18 mouse cellular contexts compared by ENCODE assay signal in genomic region chr3:12216035-12216434, GRCm38 (mm10).
"Had no signal": no experiment of that assay in that cellular context is flagged by ENCODE, and none has a peak within 500 bp of the region (broad histone marks: within the 10 kb centered on the region; RNA-seq: fewer than 3 reads in every experiment).

No protein-coding gene starts in this region.

- DNase-seq: lung, adult 18-20 months; lung, embryonic 14.5 days; lung, postnatal 10 days; lung, postnatal 4 days; midbrain, embryonic 14.5 days; retina, postnatal 1 day; right cerebral cortex, adult 18-20 months; right cerebral cortex, postnatal 25 days; right cerebral cortex, postnatal 4 days; spleen, adult 18-20 months; thymus, adult 2 months; thymus, postnatal 25 days; thymus, postnatal 4 days had no signal

- H3K27ac ChIP-seq: midbrain, embryonic 10.5 days; midbrain, embryonic 12.5 days; neural tube, embryonic 13.5 days; neural tube, embryonic 15.5 days had no signal

- H3K4me3 ChIP-seq: midbrain, embryonic 10.5 days; midbrain, embryonic 12.5 days; myocyte; neural tube, embryonic 13.5 days; neural tube, embryonic 15.5 days had no signal

- H3K9me3 ChIP-seq: midbrain, embryonic 10.5 days; midbrain, embryonic 12.5 days; neural tube, embryonic 13.5 days; neural tube, embryonic 15.5 days had no signal

- H3K9ac ChIP-seq: lung, embryonic 14.5 days; midbrain, embryonic 12.5 days; neural tube, embryonic 13.5 days; neural tube, embryonic 15.5 days had no signal

- H3K36me3 ChIP-seq: midbrain, embryonic 10.5 days; midbrain, embryonic 12.5 days; neural tube, embryonic 13.5 days; neural tube, embryonic 15.5 days had no signal

- H3K27me3 ChIP-seq: midbrain, embryonic 12.5 days; neural tube, embryonic 13.5 days; neural tube, embryonic 15.5 days had no signal

- H3K4me1 ChIP-seq: midbrain, embryonic 10.5 days; midbrain, embryonic 12.5 days; neural tube, embryonic 13.5 days; neural tube, embryonic 15.5 days had no signal
